Mouse (Mus musculus) frontal cortex, postnatal 36 days (tissue): ENCODE measurements around the gene Eras.
"Not testable (repeated sequence)": the region's sequence is repeated elsewhere in the genome, so short reads cannot be mapped to it uniquely, and the experiment has no call there.

Experiments
- DNase-seq, 2 experiments: peaks; one replicate each; pipeline ENCODE4 v3.0.0; 2022; ENCODE audit warnings: low spot score in 2 of 2

Eras gene

DNA sequence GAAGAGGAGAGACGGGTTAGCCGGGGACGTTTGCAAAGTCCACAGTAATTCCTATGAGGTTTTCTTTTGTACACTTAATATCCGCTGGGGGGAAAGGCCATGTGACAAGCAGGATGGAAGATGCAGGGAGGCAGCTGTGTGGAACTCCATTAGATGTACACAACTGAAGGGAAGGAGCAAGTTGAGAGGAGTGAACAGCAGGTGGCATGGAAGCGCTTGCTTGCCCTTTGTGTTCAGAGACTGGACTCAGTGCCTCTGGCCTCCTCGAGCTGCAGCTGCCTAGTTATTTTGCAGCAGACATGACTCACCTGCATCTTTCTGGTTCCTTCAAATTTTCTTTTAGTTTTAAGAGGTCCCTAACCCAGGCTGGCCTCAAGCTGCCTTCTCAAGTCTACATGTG lies 17.9 kb downstream of the Eras start:
- no peak for DNase-seq

DNA sequence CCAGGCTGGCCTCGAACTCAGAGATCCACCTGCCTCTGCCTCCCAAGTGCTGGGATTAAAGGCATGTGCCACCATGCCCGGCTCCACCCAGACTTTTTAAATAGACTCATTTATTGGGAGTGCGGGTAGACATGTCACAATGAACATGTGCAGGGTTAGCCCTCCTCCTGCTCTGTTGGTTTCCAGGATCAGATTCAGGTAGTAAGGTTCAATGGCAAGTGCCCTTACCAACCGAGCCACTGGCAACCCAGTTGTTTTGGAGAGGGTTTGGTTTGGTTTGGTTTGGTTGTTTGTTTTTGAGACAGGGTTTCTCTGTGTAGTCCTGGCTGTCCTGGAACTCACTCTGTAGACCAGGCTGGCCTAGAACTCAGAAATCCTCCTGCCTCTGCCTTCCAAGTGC lies 19.2 kb downstream of the Eras start, which contains the start of gene Gm10490:
Gene Gm10490 (plus strand): TSS at position 301 of the 400 bp plus-strand sequence.
- DNase-seq = not testable (repeated sequence)

DNA sequence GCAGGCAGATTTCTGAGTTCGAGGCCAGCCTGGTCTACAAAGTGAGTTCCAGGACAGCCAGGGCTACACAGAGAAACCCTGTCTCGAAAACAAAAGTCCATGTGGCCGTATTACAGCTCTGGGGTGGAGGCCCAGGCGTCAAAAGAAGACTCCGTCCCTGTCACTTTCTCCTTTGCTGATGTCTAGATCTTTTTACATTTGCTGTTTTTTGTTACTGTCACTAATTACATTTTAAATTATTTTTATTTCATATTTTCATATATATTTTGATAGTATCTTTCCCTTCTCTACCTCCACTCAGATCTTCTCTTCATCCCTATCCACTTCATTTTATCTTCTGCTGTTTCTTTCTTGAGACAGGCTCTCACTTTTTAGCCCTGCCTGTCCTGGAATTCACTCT lies 20.7 kb downstream of the Eras start, which contains the start of gene Gm10491:
Gene Gm10491 (minus strand): TSS at position 101 of the 400 bp plus-strand sequence.
- DNase-seq = no peak

DNA sequence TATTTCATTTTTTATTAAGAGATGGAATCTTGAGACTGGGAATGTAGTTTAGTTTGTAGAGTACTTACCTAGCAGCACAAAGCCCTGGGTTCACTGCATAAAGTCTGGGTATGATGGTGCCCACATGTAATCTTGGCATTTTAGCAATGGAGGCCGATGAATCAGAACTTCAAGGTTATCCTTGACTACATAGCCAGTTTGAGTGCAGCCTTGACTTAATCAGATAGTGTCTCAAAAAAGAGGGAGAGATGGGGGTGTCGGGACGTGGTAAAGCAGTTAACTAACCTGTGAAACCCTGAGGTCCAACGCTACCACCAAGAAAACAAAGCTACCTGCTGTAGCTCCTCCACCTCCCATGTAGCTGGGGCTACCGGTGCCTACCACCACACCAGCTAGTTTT lies 24.0 kb downstream of the Eras start:
- no peak for DNase-seq

DNA sequence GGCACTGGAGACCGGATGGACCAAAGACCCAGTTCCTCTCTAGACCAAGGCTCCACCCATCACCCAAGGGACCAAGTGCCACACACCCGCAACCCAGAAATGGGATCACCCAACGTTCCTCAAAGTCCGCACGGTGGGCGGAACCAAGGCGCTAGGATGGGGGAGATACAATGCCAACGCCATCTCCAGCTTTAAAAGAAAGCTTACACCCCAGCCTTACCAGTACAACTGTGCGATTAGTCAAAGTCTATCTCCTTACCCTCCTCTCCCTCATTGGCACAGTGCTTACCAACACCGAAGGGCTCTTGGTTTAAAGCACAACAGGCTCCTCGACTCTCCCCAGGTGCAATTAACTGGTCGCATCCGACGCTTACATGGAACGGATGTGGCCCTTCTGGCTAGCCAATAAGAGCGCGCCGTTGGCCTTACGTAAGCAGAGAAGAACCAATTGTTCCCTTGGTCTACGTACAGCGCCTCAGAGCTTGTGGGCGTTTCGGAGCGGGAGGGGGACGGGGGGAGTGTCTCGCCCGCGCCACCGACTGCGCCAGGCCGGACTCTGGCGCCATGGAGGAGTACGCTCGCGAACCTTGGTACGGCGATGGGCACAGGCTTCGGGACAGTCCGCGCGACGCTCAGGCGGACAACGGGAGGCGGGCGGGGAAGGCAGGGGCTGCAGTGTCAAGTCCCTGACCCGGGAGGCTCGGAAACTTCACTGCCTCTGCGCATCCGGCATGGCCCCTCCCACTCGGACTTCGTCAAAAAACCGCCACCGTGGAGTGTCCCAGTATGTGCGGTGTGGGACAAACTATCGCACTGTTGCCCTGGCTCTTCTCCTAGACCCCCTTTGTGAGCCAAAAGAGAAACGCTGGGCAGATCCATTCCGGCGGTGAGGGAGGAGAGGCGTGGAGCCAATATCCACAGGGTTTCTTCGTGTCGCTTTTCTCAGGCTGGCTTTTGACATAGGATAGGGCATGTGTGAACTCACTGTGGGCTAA lies 29.2 kb downstream of the Eras start, which contains the start of the genes Pqbp1 and Timm17b:
Gene Pqbp1 (minus strand): TSS at position 390 of the 995 bp plus-strand sequence.
Gene Timm17b (plus strand): TSS at position 478 of the 995 bp plus-strand sequence.
- DNase-seq = peak; percentile 82 to 89

DNA sequence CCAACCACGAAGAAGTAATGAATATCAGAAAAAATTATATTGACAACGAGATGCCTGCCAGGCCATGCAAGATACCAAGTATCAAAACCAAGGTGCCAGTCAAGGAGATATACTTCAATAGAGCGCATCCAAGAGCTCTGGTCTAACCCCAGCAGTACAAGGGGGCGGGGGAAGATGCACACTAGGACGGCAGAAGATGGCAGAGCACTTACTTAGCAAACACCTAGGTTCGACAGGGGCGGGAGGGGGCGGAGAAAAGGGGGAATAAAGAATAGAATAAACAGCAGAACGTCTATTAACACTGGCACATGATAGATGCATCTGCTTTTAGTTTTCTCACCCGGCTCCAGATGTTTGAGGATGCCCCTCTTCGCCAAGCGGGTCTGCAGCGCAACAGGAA lies 30.2 kb downstream of the Eras start:
- no peak for DNase-seq

DNA sequence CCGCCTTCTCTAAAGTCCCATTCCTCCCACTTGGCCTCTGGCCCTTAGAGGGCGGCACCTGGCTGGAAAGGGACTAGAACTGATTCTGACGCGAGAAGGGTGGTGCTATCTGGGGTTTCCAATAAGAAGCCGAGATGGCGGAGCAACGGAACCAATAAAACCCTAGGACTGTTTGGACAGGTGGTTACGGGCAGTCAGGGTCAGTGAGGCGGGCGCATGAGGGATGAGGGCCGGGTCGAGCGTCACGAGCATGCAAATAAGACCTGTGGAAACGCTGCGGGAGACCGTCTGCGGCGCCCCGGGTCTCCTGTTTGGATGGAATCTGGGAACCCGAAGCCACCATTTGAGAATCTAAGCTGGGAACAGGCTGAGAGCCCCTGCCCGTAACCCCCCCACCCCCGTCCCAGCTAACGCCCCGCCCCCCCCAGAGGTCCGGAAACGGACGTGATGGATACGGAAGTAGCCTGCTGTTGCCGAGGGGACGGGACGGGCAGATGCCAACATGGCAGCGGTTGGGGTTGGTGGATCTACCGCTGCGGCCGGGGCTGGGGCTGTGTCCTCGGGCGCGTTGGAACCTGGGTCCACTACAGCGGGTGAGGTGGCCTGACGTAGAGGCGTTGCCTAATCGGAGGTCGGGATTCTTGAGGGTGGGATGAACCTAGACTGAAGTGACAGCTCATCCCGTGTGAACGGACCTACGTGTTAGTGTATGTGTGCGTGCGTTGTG lies 44.4 kb downstream of the Eras start, which contains the start of gene Slc35a2:
Gene Slc35a2 (plus strand): TSS at position 188 of the 727 bp plus-strand sequence.
- peak; percentile 72 to 84 for DNase-seq

DNA sequence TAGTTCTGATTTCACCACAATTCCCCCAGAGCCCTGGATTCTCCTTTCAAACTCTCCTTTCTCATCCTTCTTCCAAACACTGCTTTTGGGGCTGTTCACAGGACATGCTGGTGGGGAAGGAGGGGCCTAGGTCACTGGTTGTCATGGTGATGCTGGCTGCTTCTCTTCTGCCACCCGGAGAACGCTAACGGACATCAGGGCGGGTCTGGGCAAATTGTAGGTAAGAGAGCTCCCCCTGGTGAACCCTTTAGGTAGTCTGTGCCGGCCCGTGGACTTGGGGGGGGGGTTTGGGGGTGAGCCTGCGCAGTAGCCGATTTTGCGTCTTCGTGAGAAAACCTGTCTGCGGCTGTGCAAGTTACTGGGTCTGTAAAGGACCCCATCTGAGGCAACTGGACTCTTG lies 48.6 kb downstream of the Eras start:
- DNase-seq = peak; percentile 46 to 51

DNA sequence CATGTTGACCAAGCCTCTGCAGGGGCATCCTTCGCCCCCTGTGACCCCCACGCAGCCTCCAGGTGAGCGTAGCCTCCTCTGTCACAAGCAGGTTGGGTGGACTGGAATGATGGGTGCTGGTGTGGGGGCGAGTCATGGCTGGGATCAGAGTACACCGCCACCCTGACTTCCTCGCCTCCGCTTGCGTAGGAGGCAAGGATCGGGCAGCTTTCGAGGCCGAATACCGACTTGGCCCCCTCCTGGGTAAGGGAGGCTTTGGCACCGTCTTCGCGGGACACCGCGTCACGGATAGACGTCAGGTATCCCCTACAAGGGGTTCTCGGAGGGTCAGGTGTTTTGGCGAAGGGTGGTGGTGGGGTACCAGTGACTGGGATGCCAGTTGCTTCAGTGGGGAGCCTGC lies 49.9 kb downstream of the Eras start:
- DNase-seq = peak; percentile 26 to 37

DNA sequence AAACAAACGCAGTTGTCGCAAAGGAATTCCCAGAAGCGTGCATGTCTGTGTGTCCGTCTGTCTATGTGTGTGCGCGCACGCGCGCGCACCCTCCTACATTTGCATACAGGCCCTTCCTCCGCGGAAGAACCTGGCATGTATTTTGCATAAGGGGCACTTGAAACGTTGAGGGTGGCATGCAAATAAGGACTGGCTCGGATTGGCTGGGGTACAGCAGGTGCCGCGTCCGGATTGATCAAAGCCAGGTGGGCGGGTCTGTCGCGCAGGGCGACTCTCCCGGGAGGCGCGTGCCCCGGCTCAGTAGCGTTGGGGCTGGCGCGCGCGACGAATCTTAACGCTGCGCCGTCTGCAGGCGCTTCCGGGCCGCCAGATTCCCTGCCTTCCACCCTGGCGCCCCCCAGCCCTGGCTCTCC lies 50.4 kb downstream of the Eras start, which contains the start of gene Pim2:
Gene Pim2 (plus strand): TSS at position 256 of the 413 bp plus-strand sequence.
- peak; percentile 70 to 83 for DNase-seq
